Mouse (Mus musculus) heart, postnatal 10 days (tissue): ENCODE measurements around the gene Aqp1. TPM values are rescaled to one million over a fixed set of nuclear protein-coding genes. Genes with fewer than 3 reads are reported as not detected.
A peak's percentile ranks its signal among the peaks of the same experiment; 100 is the strongest.

Source experiments
- DNase-seq, 2 experiments: peaks; one replicate each; pipeline ENCODE4 v3.0.0; 2021
- intact Hi-C: fragments of 180-260 bp; cut with DNase I; formaldehyde crosslinking; loops from one replicate; pipeline ENCODE4 v1.15.1; 2025
- total RNA-seq, 2 experiments: library from RNA; stranded (reverse); gene quantifications; 2 replicates each; pipeline ENCODE4 v1.2.3; 2021

The Aqp1 gene
- total RNA-seq = 100 to 1,000 TPM; 195 to 252 TPM

GRCm38 (mm10) chr6:55335989-55336514, at the start of gene Aqp1:
Gene Aqp1 (plus strand): TSS chr6:55336432.
- intact Hi-C loops = no loop called here

GRCm38 (mm10) chr6:55288007-55288602, 48.1 kb upstream of the Aqp1 start:
- no peak for DNase-seq
- intact Hi-C loops = no loop called here

More at GRCm38 (mm10) chr6:55335989-55336514, at the start of gene Aqp1:
- peak; percentile 74 to 79 for DNase-seq

- peak; percentile 62 to 63 for DNase-seq
- intact Hi-C loops = loop anchor here (1.0 kb wide), 1 partner anchor 49 kb away; no protein-coding TSS in a partner anchor
Observed at GRCm38 (mm10) chr6:55294549-55295131, 41.6 kb upstream of the Aqp1 start.

GRCm38 (mm10) chr6:55295325-55295724, 40.9 kb upstream of the Aqp1 start:
- intact Hi-C loops = no loop called here
- DNase-seq = no peak

GRCm38 (mm10) chr6:55299482-55299881, 36.8 kb upstream of the Aqp1 start:
- no peak for DNase-seq
- intact Hi-C loops = no loop called here

- intact Hi-C loops = no loop called here
- DNase-seq = no peak
Observed at GRCm38 (mm10) chr6:55299917-55300316, 36.3 kb upstream of the Aqp1 start.

GRCm38 (mm10) chr6:55300704-55301103, 35.5 kb upstream of the Aqp1 start:
- no peak for DNase-seq
- intact Hi-C loops = no loop called here

GRCm38 (mm10) chr6:55310179-55310578, 26.1 kb upstream of the Aqp1 start:
- DNase-seq = no peak
- intact Hi-C loops = no loop called here

- no peak for DNase-seq
- intact Hi-C loops = no loop called here
Observed at GRCm38 (mm10) chr6:55311962-55312361, 24.3 kb upstream of the Aqp1 start.

- DNase-seq = no peak
- intact Hi-C loops = no loop called here
Observed at GRCm38 (mm10) chr6:55313893-55314292, 22.3 kb upstream of the Aqp1 start.

- intact Hi-C loops = no loop called here
- DNase-seq = peak in 1 of 2 experiments; percentile 41
Observed at GRCm38 (mm10) chr6:55314628-55315027, 21.6 kb upstream of the Aqp1 start.

- DNase-seq = no peak
- intact Hi-C loops = no loop called here
Observed at GRCm38 (mm10) chr6:55318597-55318996, 17.6 kb upstream of the Aqp1 start.

GRCm38 (mm10) chr6:55319585-55320551, 16.4 kb upstream of the Aqp1 start:
- intact Hi-C loops = no loop called here
- peak in 1 of 2 experiments; percentile 46 for DNase-seq

- peak; percentile 52 to 59 for DNase-seq
- intact Hi-C loops = no loop called here
Observed at GRCm38 (mm10) chr6:55320894-55321293, 15.3 kb upstream of the Aqp1 start.

GRCm38 (mm10) chr6:55321518-55321917, 14.7 kb upstream of the Aqp1 start:
- intact Hi-C loops = no loop called here
- no peak for DNase-seq

- intact Hi-C loops = no loop called here
- DNase-seq = no peak
Observed at GRCm38 (mm10) chr6:55322980-55323379, 13.3 kb upstream of the Aqp1 start.

GRCm38 (mm10) chr6:55323908-55324634, 12.2 kb upstream of the Aqp1 start:
- DNase-seq = no peak
- intact Hi-C loops = no loop called here

GRCm38 (mm10) chr6:55324785-55325184, 11.4 kb upstream of the Aqp1 start:
- intact Hi-C loops = no loop called here
- DNase-seq = no peak

- intact Hi-C loops = no loop called here
- DNase-seq = no peak
Observed at GRCm38 (mm10) chr6:55326299-55326698, 9.9 kb upstream of the Aqp1 start.

- intact Hi-C loops = no loop called here
- no peak for DNase-seq
Observed at GRCm38 (mm10) chr6:55327326-55327725, 8.9 kb upstream of the Aqp1 start.
